Mouse (Mus musculus): ENCODE measurements around the gene Zdhhc12.

GRCm38 (mm10) chr2:30132801-30133612 lies 39.6 kb upstream of the Zdhhc12 start:
- TF ChIP-seq TAL1 (IDR thresholded peaks at IDR 0.05; ENCODE audit: low read length) (no peak), GATA1 (IDR thresholded peaks at IDR 0.05; ENCODE audit: low read length) (no peak)
